Mouse (Mus musculus) liver, adult 2 months (tissue): ENCODE results near the gene Ccdc65. TPM values are rescaled to one million over a fixed set of nuclear protein-coding genes. Genes with fewer than 3 reads are reported as not detected.

Experiments used
- DNase-seq: peaks from one replicate; pipeline ENCODE4 v3.0.0-alpha.2; 2011; ENCODE audit warnings: low read depth, low spot score; ENCODE audit errors: extremely low read depth
- H3K27ac ChIP-seq: fragments of 200-500 bp; replicated peaks from 2 replicates; pipeline ENCODE4 v1.5.1; 2012; ENCODE audit warnings: low read depth, mild to moderate bottlenecking, control low read depth, inconsistent platforms, low read length; ENCODE audit not compliant: insufficient read depth
- H3K27me3 ChIP-seq: fragments of 200-500 bp; 2 replicates; pipeline ENCODE4 v1.6.1; 2012; ENCODE audit warnings: mild to moderate bottlenecking, moderate library complexity, low read length, inconsistent platforms; ENCODE audit not compliant: control insufficient read depth, insufficient read depth
- H3K36me3 ChIP-seq: fragments of 200-500 bp; 2 replicates; pipeline ENCODE4 v1.6.1; 2012; ENCODE audit warnings: low read length, inconsistent platforms; ENCODE audit not compliant: control insufficient read depth, insufficient read depth
- H3K4me1 ChIP-seq: fragments of 200-500 bp; 2 replicates; pipeline ENCODE4 v1.6.1; 2011; ENCODE audit warnings: low read length; ENCODE audit not compliant: control insufficient read depth, insufficient read depth
- H3K4me3 ChIP-seq: fragments of 200-500 bp; 2 replicates; pipeline ENCODE4 v1.5.1; 2011; ENCODE audit warnings: low read depth, mild to moderate bottlenecking, control low read depth, low read length, moderate library complexity; ENCODE audit not compliant: insufficient read depth
- H3K79me2 ChIP-seq: fragments of 200-500 bp; 2 replicates; pipeline ENCODE4 v1.6.1; 2012; ENCODE audit warnings: inconsistent platforms, mild to moderate bottlenecking, low read length, moderate library complexity; ENCODE audit not compliant: control insufficient read depth, insufficient read depth
- H3K9ac ChIP-seq: fragments of 200-500 bp; 2 replicates; pipeline ENCODE4 v1.6.1; 2012; ENCODE audit warnings: low read depth, mild to moderate bottlenecking, control low read depth, inconsistent platforms, low read length
- CTCF ChIP-seq: fragments of 200-500 bp; IDR thresholded peaks from 2 replicates; pipeline ENCODE4 v1.5.1; 2011; ENCODE audit warnings: low read depth, low read length, control low read depth
- POLR2A ChIP-seq: fragments of 200-500 bp; IDR thresholded peaks from 2 replicates; pipeline ENCODE4 v1.6.1; 2011; ENCODE audit warnings: low read length, control low read depth; ENCODE audit not compliant: insufficient read depth; ENCODE audit errors: extremely low read depth
- WGBS: fragments of 180-500 bp; shearing (Covaris S2); methylation state at CpG from one replicate; pipeline ENCODE4 v1.1.7; 2018; 5-methylcytosine and 5-hydroxymethylcytosine counted together
- polyA plus RNA-seq: library from polyadenylated mRNA; depleted of rRNA; stranded (reverse); fragments of >200 nt; gene quantifications from 2 replicates; pipeline ENCODE4 v1.2.3, GENCODE M21; 2012
- total RNA-seq: library from RNA; depleted of rRNA; stranded (reverse); fragments of >200 nt; gene quantifications from 2 replicates; pipeline ENCODE4 v1.2.3, GENCODE M21; 2014

Ccdc65 gene
- total and polyA plus RNA-seq, 2 experiments = not detected

DNA sequence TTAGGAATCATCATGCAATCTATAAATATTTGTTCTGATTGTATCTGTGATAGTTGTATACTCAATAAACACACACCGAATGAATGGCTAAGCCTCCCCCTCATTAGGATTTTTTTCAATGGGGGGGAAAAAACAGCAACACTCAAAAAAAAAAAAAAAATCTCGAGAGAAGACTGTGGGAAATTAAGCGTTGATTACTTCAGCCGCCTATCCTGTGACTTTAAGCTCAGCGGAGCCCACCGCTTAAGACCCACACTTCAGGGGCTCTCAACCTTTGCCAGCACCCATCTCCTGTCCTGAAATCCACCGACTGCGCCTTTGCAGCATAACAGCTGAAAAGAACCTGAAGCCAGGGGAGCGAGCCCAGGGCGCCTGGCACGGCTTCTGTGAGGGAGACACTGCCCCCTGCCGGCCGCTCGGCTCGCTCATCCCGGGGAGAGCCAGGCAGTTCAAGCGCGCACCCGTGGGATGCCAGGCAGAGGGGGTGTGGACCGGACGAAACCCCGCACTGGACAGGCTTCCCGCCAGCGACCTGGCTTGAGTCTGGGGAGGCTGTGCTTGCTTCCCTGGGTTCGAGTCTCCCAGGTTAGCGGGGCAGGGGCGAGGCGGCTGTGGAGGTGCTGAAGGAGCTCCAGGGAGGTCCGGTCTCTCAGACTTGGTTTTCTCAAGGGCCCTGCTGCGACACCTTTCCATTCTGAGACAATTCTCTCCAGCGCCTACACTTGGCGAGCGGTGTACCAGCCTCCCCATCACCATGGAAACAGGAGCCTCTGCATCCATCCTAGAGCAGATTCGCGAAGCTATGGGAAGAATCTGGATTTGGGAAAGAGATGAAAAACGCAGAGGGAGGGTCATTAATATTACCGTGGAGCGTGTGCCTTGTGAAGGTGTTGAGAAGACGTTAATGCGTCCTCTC, 8.6 kb upstream of the Ccdc65 start:
- TF ChIP-seq CTCF (peak; percentile 86), POLR2A (no peak)
- Histone ChIP-seq H3K4me3 (no peak overlapping the region), H3K27ac (no peak overlapping the region), H3K27me3 (0 out of 2 replicates have a peak, but pooled peaks cover 2% of the 10 kb centered on the region), H3K36me3 (no peaks in the 10 kb centered on the region), H3K9ac (no peak overlapping the region), H3K4me1 (peaks cover 9% of the 10 kb centered on the region), H3K79me2 (no peaks in the 10 kb centered on the region)
- DNase-seq = peak; percentile 39
- WGBS = 8% methylated on average over 40 of the region's 40 CpGs

- TF ChIP-seq CTCF = no peak
- no peak for TF ChIP-seq POLR2A
Measured at GRCm38 (mm10) chr15:98704312-98704711, 3.7 kb upstream of the Ccdc65 start.

DNA sequence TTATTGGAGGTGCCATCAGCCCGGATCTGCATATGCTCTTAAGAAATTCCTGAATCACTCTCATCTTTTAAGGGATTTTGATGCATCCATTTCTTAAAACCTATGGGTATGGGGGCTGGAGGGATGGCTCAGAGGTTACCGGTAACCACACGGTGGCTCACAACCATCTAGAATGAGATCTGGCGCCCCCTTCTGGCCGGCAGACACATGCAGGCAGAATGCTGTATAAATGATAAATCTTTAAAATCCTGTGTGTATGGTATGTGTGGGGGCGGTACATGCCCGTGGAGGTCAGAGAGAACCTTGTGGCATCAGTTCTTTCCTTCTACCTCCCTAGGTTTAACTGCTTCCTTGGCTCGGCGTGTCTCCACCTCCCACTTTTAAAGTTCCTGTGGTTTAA, 2.4 kb downstream of the Ccdc65 start:
- Histone ChIP-seq H3K36me3 (no peaks in the 10 kb centered on the region), H3K27me3 (no peaks in the 10 kb centered on the region), H3K79me2 (no peaks in the 10 kb centered on the region), H3K27ac (no peak overlapping the region), H3K4me3 (no peak overlapping the region), H3K4me1 (no peaks in the 10 kb centered on the region), H3K9ac (no peak overlapping the region)
- DNase-seq = no peak
- 20% methylated on average over 9 of the region's 9 CpGs for WGBS
- TF ChIP-seq POLR2A (no peak), CTCF (peak; percentile 88)

More at GRCm38 (mm10) chr15:98704312-98704711, 3.7 kb upstream of the Ccdc65 start:
- Histone ChIP-seq H3K79me2 (no peaks in the 10 kb centered on the region), H3K27me3 (0 out of 2 replicates have a peak, but pooled peaks cover 2% of the 10 kb centered on the region), H3K27ac (no peak overlapping the region), H3K4me3 (no peak overlapping the region), H3K36me3 (no peaks in the 10 kb centered on the region), H3K9ac (no peak overlapping the region), H3K4me1 (0 out of 2 replicates have a peak, but pooled peaks cover 1% of the 10 kb centered on the region)
- DNase-seq = no peak
- WGBS = 62% methylated on average over 9 of the region's 9 CpGs

DNA sequence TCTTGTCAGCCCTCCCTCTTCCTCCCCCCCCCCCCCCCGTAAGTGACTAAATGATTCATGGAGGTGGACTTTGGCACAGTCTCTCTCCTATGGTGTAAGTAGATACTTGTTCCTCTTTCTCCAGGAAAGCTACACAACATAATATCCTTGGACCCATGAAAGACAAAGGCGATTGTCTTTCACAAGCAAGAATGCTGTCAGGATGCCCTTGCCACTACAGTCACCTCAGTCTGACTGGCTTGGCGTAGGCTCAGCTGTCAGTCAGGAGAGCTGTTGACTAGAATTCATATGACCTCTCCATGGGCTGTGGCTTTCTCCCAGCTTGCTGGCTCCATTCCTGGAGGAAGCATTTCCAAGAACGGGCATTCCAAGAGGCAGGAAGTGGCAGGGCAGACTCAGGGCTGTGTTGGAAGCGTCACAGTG, 6.2 kb downstream of the Ccdc65 start:
- TF ChIP-seq POLR2A = no peak
- no peak for TF ChIP-seq CTCF
- Histone ChIP-seq H3K27me3 (0 out of 2 replicates have a peak, but pooled peaks cover 4% of the 10 kb centered on the region), H3K27ac (no peak overlapping the region), H3K9ac (no peak overlapping the region), H3K79me2 (no peaks in the 10 kb centered on the region), H3K4me1 (no peaks in the 10 kb centered on the region), H3K4me3 (no peak overlapping the region), H3K36me3 (no peaks in the 10 kb centered on the region)
- no peak for DNase-seq
- 70% methylated on average over 5 of the region's 5 CpGs for WGBS

GRCm38 (mm10) chr15:98717301-98717700, 9.3 kb downstream of the Ccdc65 start:
- no peak for DNase-seq
- 64% methylated on average over 16 of the region's 16 CpGs for WGBS
- Histone ChIP-seq H3K9ac (no peak overlapping the region), H3K27ac (no peak overlapping the region), H3K36me3 (no peaks in the 10 kb centered on the region), H3K27me3 (0 out of 2 replicates have a peak, but pooled peaks cover 4% of the 10 kb centered on the region), H3K4me3 (no peak overlapping the region), H3K4me1 (no peaks in the 10 kb centered on the region), H3K79me2 (no peaks in the 10 kb centered on the region)
- TF ChIP-seq POLR2A = no peak
- no peak for TF ChIP-seq CTCF
